Mouse (Mus musculus) retina, embryonic 14.5 days (tissue): ENCODE data around the gene Wfdc8.

ENCODE experiments used
- DNase-seq: peaks from one replicate; pipeline ENCODE4 v3.0.0-alpha.2; 2015; ENCODE audit warnings: low spot score

Gene Wfdc8

GRCm38 (mm10) chr2:164562391-164563188 is 50.8 kb downstream of the Wfdc8 start, which contains the start of gene Wfdc2:
Wfdc2 (plus strand) TSS chr2:164562413.
- peak; percentile 14 for DNase-seq

DNA sequence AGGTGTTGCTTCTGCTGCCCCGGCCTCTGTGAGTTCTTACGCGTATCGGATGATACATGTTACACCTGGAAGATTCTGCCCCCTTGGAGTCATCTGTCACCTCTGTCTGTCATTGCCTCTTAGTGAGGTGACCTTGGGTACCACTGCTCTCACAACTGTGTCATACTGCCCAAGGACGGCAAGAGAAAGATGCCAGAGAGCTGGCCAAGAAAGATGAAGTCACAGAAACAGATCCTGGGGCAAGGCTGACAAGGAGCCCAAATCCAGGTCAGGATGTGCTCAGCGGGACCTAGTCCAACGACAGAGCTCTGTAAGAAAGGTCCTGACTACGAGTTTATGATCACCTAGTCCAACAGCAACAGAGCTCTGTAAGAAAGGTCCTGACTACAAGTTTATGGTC is 53.3 kb downstream of the Wfdc8 start:
- no peak for DNase-seq

DNA sequence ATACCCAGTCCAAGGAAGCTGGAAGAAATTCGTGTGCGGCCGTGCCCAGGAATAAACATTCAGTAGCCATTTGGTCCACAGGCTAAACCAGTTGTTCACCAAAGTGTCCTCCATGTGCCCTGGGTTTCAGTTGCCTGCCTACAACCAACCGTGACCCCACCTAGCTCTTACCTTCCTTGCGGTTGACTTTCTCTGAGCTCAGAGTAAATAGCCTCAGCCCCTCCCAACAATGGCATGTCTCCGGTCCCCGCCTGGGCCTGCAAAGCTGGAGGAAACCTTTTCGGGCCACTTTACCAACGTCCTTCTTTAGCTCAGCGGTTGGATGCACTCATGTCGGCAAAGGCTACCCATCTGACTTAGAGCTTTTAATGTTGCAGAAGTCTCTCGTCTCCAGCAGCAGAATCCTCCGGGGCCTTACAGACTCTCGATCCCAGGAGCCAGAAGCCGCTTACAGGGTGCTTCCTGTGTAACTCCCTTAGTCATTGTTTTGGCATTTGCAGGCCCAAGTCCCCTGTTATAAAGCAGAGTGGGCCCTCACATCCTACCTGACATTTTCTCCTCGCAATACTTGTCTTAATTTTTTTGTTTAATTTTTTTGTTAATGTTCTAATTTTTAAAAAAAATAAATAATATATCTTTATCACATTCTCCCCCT is 54.3 kb downstream of the Wfdc8 start:
- DNase-seq = no peak

- DNase-seq = no peak
Observed at GRCm38 (mm10) chr2:164558426-164558825, 55.0 kb downstream of the Wfdc8 start.

DNA sequence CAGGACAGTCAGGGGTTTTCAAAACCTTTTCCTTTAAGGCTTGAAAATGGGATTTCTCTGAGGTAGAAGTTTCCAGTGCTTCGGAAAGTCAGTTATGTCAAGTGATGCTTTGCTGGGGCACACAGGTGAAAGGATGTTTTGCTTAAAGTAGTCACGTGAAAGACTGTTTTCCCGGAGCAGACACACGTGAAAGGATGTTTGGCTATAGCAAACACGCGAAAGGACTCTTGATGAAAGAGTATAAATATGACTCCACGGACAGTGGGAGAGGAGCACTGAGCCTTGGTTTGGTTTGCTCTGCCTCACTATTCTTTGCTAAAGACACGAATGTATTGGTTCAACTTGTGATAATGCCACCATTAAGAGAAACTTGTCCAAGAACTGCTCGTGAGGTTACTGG is 61.9 kb downstream of the Wfdc8 start:
- no peak for DNase-seq

- no peak for DNase-seq
Observed at GRCm38 (mm10) chr2:164550895-164551269, 62.5 kb downstream of the Wfdc8 start.

DNA sequence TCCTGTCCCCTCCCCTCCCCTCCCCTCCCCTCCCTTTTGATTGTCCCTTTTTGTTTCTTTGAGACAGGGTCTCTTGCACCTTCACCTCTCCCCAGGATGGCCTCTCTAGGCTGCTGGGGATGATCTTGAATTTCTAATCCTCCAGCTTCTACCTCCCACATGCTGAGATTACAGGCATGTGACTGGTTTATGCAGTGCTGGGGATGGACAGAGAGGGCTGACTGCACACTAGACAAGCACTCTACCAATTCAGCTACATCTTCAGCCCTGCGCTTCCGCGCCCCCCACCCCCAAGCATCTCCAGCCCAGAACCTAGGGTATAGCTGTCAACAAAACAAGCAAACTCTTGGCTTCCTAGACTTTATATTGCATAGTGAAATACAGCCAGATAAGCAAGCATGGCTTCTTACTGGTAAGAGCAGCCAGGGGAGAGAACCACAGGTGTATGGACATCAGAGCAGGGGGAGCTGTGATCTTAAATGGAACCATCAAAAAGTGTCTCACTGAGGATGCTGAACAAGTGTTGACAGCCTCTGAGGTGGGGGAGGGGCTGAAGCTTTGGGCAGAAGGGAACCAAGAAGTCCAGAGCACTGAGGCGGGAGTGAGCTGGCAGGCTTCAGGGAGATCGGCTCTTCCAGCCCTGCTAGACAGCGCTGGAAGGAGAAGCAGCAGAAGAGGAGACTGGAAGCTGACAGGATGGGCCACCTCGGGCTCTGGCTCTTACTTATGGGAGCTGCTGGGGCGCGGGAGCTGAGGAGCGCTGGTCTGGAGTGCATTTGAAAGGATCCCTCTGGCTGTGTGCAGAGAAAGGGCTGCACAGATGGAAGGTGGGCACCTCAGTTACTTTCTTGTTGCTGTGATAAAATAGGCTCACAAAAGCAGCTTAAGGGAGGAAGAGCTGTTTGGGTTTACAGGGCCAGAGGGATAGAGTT is 63.2 kb downstream of the Wfdc8 start:
- peak; percentile 24 for DNase-seq

- no peak for DNase-seq
Observed at GRCm38 (mm10) chr2:164549338-164549737, 64.1 kb downstream of the Wfdc8 start.
